Mouse (Mus musculus): ENCODE data around the gene Asb5.
"Not testable (repeated sequence)": the region's sequence is repeated elsewhere in the genome, so short reads cannot be mapped to it uniquely, and the experiment has no call there.

The Asb5 gene

GRCm38 (mm10) chr8:54529382-54530296, at the start of gene Asb5, which contains the start of gene Spcs3:
Gene Asb5, plus strand, starts transcription at chr8:54529580.
Gene Spcs3, minus strand, starts transcription at chr8:54529998.
- DNase-seq (ENCODE audit: low read depth, low spot score), result peak; percentile 89

- no peak for DNase-seq (ENCODE audit: low read depth, low spot score)
Observed at GRCm38 (mm10) chr8:54486555-54487273, 42.7 kb upstream of the Asb5 start.

GRCm38 (mm10) chr8:54488437-54488836, 40.9 kb upstream of the Asb5 start:
- no peak for DNase-seq (ENCODE audit: low read depth, low spot score)

- DNase-seq (ENCODE audit: low read depth, low spot score), result peak; percentile 26
Observed at GRCm38 (mm10) chr8:54491057-54491690, 38.2 kb upstream of the Asb5 start.

GRCm38 (mm10) chr8:54491934-54492333, 37.4 kb upstream of the Asb5 start:
- DNase-seq (ENCODE audit: low read depth, low spot score), result no peak

- peak; percentile 61 for DNase-seq (ENCODE audit: low read depth, low spot score)
Observed at GRCm38 (mm10) chr8:54493110-54493509, 36.3 kb upstream of the Asb5 start.

GRCm38 (mm10) chr8:54493915-54494314, 35.5 kb upstream of the Asb5 start:
- DNase-seq (ENCODE audit: low read depth, low spot score), result peak; percentile 31

- DNase-seq (ENCODE audit: low read depth, low spot score), result peak; percentile 43
Observed at GRCm38 (mm10) chr8:54503104-54503503, 26.3 kb upstream of the Asb5 start.

GRCm38 (mm10) chr8:54505060-54505459, 24.3 kb upstream of the Asb5 start:
- no peak for DNase-seq (ENCODE audit: low read depth, low spot score)

GRCm38 (mm10) chr8:54507428-54508095, 21.8 kb upstream of the Asb5 start:
- peak; percentile 80 for DNase-seq (ENCODE audit: low read depth, low spot score)

- DNase-seq (ENCODE audit: low read depth, low spot score), result no peak
Observed at GRCm38 (mm10) chr8:54508096-54508456, 21.3 kb upstream of the Asb5 start.

GRCm38 (mm10) chr8:54508814-54509213, 20.6 kb upstream of the Asb5 start:
- DNase-seq (ENCODE audit: low read depth, low spot score), result peak; percentile 49

GRCm38 (mm10) chr8:54509221-54509721, 20.1 kb upstream of the Asb5 start:
- DNase-seq (ENCODE audit: low read depth, low spot score), result peak; percentile 79

GRCm38 (mm10) chr8:54511791-54512190, 17.6 kb upstream of the Asb5 start:
- DNase-seq (ENCODE audit: low read depth, low spot score), result no peak

GRCm38 (mm10) chr8:54512200-54512599, 17.2 kb upstream of the Asb5 start:
- DNase-seq (ENCODE audit: low read depth, low spot score), result not testable (repeated sequence)

- DNase-seq (ENCODE audit: low read depth, low spot score), result no peak
Observed at GRCm38 (mm10) chr8:54518756-54519460, 10.5 kb upstream of the Asb5 start.

- DNase-seq (ENCODE audit: low read depth, low spot score), result no peak
Observed at GRCm38 (mm10) chr8:54520516-54520915, 8.9 kb upstream of the Asb5 start.

- no peak for DNase-seq (ENCODE audit: low read depth, low spot score)
Observed at GRCm38 (mm10) chr8:54525606-54526005, 3.8 kb upstream of the Asb5 start.

- no peak for DNase-seq (ENCODE audit: low read depth, low spot score)
Observed at GRCm38 (mm10) chr8:54526700-54527099, 2.7 kb upstream of the Asb5 start.

- DNase-seq (ENCODE audit: low read depth, low spot score), result no peak
Observed at GRCm38 (mm10) chr8:54528571-54528970, 809 bp upstream of the Asb5 start.

GRCm38 (mm10) chr8:54535172-54535571, 5.8 kb downstream of the Asb5 start:
- no peak for DNase-seq (ENCODE audit: low read depth, low spot score)

Data from telencephalon, adult 2 months (tissue).